Mouse (Mus musculus) NIH3T3 (cell line): ENCODE results near the gene Ankrd36.
A peak's percentile ranks its signal among the peaks of the same experiment; 100 is the strongest.
"Not testable (repeated sequence)": the region's sequence is repeated elsewhere in the genome, so short reads cannot be mapped to it uniquely, and the experiment has no call there.

Experiments used
- DNase-seq: peaks from one replicate; pipeline ENCODE4 v3.0.0-alpha.2; 2012; ENCODE audit warnings: low read depth

The Ankrd36 gene

DNA sequence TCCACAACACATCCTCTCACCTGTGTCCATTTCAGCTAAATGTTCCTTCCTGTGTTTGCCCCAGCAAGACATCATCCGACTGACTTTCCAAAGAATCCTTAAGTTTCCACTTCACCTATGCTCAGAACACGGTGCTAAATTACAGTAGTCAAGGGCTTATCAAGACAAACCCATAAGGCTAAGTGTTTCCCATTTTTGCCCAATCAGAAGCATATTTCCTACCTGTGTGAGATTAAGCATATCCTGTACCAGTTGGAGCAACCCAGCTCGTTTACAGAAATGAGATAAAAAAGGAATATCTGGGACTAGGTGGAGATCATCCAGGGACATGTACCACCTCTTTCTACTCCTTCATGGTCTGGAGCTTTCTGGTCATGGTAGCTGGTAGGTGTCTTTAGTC, 22.8 kb upstream of the Ankrd36 start:
- no peak for DNase-seq

DNA sequence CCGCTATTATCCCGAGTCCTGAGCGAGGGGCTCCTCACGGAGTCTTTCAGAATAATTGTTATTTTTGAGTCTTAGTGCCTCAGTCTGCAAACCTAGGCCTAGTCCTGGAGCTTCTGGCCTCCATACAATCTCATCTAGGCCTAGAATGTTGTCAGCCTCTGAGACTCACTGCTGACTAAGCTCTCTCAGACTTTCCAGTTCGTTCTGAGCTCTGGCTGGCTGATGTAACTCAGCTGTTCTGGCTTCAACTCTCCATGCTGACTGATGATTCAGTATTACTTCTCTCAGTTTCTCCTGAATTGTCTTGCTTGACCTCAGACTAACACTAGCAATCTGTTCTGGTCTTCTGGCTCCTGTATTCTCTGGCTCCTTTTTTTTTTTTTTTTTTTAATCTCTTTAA, 18.1 kb upstream of the Ankrd36 start:
- peak; percentile 54 for DNase-seq

- DNase-seq, result no peak
These were observed 17.6 kb upstream of the Ankrd36 start for GRCm38 (mm10) chr11:5551931-5552330.

GRCm38 (mm10) chr11:5560273-5560672, 9.2 kb upstream of the Ankrd36 start:
- no peak for DNase-seq

DNA sequence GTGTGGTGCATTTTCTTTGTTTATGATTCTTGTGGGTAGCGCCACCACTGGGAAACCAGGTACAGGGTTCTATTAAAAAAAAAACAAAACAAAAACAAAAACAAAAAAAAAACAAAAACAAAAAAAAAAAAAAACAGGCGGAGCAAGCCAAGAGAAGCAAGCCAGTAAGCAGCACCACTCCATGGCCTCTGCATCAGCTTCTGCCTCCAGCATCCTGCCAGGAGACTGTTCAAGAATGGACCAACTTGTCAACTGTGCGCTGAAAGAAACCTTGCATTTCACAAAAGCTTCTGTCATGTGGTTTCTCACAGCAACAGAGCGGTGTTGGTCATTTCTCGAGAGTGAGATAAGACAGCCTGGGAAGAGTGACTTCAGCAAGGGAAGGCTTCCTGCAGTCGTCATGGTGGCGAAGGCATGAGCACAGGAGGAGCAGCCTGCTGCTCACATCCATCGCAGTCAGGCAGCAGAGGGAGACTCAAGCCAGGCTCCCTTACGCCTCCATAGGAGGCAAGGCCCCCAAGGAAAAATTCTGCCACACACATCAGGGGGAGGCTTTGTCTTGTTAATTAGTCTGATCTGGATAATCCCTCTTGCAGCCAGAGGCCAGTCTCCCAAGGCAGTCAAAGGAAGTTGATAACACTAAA, 6.7 kb upstream of the Ankrd36 start:
- peak; percentile 23 for DNase-seq

DNA sequence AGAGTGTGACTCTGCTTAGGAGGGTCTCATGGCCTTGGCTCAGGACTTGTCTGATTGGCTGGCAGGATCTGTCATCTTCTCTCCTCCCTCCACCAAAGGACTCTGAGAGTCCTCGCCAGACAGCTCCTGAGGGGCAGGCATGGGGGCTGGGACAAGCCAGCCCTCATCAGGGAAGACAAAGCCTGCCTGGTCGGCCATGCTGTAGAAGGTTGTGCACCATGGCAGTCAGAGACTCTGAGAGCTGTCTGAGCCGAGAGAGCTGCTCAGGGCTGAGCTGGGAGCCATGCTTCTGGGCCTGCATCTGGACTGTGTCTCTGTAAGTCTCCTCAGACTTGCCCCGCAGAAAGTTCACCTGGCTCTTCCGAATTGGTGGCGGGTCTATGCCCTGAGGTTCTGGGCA, 5.6 kb upstream of the Ankrd36 start:
- no peak for DNase-seq

GRCm38 (mm10) chr11:5565596-5565995, 3.9 kb upstream of the Ankrd36 start:
- DNase-seq, result peak; percentile 62

DNA sequence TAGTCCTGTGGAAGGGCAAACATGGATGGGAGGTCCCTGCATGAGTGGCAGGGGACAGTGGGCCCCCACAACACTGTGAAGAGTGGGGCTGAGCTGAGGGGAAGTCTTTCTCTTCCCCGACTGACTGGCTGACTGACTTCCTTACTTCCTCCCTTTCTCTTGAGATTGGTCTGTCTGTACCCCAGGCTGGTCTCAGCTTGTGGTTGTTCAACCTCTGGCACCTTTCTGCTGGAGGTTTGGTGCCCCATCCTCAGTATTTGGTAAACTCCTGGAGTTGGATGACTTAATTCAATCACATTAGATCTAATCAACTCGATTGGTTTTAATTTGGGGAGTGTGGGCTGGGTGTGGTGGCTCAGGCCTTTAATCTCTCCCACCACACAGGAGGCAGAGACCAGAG, 3.0 kb upstream of the Ankrd36 start:
- no peak for DNase-seq

- no peak for DNase-seq
These were observed 1.8 kb upstream of the Ankrd36 start for GRCm38 (mm10) chr11:5567654-5568053.

GRCm38 (mm10) chr11:5568082-5568481, 1.4 kb upstream of the Ankrd36 start:
- no peak for DNase-seq

GRCm38 (mm10) chr11:5571856-5572255, 2.4 kb downstream of the Ankrd36 start:
- no peak for DNase-seq

DNA sequence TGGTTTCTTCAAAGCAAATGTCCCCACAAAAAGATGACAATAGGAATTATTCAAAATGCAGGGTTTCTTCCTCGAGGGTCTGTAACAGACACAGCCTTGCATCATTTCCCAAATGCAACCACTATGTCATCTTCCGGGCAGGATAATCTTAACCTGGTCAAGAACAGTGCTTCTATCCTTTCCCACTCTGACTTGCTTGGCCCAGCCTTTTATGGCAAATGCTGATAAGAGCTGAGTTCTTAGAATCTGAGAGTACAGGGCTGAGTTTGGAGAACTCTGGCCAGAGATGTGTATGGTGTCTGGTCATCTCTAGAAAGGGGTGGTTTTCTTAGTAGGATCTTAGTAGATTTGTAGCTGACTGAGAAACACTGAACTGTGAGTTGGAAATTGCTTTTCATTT, 4.3 kb downstream of the Ankrd36 start:
- no peak for DNase-seq

DNA sequence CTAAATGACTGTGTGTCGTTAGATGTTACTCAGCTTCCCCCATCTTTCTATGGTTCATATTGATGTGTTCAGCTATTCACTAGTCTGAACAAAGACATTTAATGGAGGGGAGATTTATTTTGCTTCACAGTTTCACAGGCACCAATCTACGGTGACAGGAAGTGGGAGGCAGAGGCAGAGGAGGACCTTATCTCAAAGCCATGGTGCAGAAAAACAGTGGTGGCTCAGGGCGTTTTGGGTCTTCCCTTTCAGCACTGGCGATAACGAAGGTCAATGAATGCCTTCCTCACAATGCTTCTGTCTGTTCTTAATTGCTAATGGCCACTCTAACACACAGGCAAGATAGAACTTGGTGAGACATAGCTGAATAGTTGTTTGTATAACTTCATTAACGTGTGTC, 5.6 kb downstream of the Ankrd36 start:
- no peak for DNase-seq

DNA sequence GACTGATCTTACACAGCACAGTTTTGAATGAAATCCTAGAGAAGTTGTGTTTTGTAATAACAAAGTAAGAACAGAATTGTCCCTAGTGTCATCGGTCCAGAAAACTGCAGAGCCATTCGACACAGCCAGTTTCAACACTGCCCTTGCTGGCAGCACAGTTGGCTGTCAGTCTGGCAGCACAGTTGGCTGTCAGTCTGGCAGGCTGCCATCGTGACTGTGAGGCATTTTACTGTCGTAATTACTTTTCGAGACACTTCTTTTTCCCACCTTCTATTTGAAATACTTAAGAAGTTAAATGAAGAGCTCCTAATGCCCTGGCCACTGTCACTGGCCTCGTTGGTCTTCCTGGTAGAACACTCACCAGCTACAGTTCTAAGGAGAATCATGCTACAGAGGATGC, 22.9 kb downstream of the Ankrd36 start:
- peak; percentile 21 for DNase-seq

GRCm38 (mm10) chr11:5595381-5595791, 25.9 kb downstream of the Ankrd36 start:
- DNase-seq, result no peak

DNA sequence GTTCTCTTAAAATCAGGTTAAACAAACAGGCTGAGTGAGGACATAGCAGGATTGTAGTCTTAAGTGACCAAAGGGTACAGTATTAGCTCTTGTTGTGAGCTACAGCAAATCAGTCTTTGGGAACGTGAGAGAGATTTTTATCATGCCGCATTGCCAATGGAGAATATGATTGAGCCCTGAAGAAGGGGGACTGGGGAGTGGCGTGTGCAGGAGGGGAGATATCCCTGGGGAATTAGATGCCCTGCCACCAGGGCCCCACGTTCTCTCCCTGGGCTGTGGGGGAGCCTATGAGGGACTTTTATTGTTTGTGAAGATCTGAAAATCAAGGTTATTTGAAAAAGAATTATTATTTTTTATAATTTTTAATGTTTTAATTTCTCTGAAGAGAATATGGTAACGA, 26.3 kb downstream of the Ankrd36 start:
- DNase-seq, result no peak

- peak; percentile 76 for DNase-seq
These were observed 27.3 kb downstream of the Ankrd36 start for GRCm38 (mm10) chr11:5596756-5597155.

DNA sequence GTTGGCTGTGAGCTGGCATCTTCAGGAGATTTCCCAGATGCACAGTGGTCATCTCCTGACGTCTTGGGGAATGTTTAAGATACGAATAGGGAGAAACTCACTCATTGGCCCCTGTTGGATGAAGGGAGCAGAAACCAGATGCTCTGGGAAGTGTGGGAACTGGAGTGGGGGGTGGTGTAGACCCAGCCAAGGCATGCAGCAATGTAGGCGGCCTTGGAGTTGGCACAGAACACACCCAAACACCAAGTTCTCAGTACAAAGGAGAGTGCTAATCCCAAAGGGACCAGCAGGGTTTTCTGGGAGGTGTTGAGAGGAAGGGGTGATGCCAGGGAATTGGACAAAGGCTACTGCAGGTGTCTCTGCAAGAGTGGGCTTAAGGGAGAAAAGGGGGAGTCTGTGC, 35.9 kb downstream of the Ankrd36 start:
- no peak for DNase-seq

GRCm38 (mm10) chr11:5611918-5612317, 42.4 kb downstream of the Ankrd36 start:
- DNase-seq, result not testable (repeated sequence)

DNA sequence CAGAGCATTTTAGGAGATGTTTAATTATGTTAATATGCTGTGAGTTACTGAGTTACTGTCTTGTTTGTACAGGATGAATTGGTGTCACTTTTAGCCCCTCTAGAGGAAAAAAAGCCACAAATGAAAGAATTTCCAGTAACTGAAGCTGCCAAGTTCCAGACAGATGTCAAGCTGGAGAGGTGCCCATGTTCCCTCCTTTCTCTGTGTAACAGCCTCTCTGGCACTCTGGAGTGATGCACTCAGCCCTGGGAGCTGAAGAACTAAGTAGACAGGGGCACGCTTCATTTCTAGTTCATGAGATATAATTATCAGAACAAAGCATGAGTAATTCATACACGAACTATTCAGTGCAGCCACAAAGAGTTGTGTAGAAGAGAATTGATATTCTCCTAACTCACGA, 45.0 kb downstream of the Ankrd36 start:
- no peak for DNase-seq

GRCm38 (mm10) chr11:5625101-5625500, 55.6 kb downstream of the Ankrd36 start:
- no peak for DNase-seq

- DNase-seq, result no peak
These were observed 59.5 kb downstream of the Ankrd36 start for GRCm38 (mm10) chr11:5629033-5629432.

GRCm38 (mm10) chr11:5643085-5643484, 73.6 kb downstream of the Ankrd36 start:
- DNase-seq, result no peak

GRCm38 (mm10) chr11:5650321-5650720, 80.8 kb downstream of the Ankrd36 start:
- no peak for DNase-seq

- DNase-seq, result no peak
These were observed 113.1 kb downstream of the Ankrd36 start for GRCm38 (mm10) chr11:5682541-5682940.
